Mouse (Mus musculus): ENCODE results near the gene Arrdc2.

Gene Arrdc2

GRCm38 (mm10) chr8:70787051-70787445 is 52.5 kb downstream of the Arrdc2 start:
- no peak for DNase-seq (ENCODE audit: low spot score)

GRCm38 (mm10) chr8:70786291-70787050 is 53.0 kb downstream of the Arrdc2 start:
- DNase-seq (ENCODE audit: low spot score): no peak
